Comparison of ENCODE assay signal across 10 mouse cellular contexts in the genomic region with DNA sequence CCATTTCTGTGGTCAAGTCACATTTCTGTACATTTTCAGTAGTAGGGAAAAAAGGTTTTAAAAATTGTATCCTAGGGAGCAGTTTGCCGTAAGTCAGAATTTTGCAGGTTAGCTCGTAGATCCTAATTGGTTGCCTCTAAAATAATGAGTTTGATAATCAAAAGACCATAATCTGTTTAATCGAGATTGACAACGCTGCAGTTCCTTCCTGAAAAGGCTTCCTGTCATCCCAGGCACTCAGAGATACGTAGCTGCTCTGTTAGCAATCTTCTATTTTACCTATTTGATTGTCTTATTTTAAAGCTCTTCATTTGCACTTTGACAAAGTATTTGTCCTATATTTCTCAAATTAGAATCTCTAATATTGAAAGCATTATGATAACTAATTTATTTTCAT.
A peak's percentile ranks its signal among the peaks of the same experiment; 100 is the strongest.
DNase-seq lines count a peak whose midpoint lies in the region; ATAC-seq and TF ChIP-seq lines count a peak whose summit lies in the region.
"Had no signal": no experiment of that assay in that cellular context is flagged by ENCODE, and none has a peak within 500 bp of the region (broad histone marks: within the 10 kb centered on the region; RNA-seq: fewer than 3 reads in every experiment).

No protein-coding gene starts in this region.

- intact Hi-C loops in gastrocnemius, postnatal 14 days (cut with DNase I; ENCODE audit: low total_unique reads): no loop called here

- no peak overlapping the region for H3K27ac ChIP-seq in cerebellum, adult 2 months (ENCODE audit: insufficient read depth, low read length)
- H3K27ac ChIP-seq in lung, postnatal 0 days (ENCODE audit: low read length): no peak overlapping the region
- H3K27ac ChIP-seq in limb, embryonic 14.5 days (replicated peaks; ENCODE audit: low read depth, low read length): no peak overlapping the region

- H3K36me3 ChIP-seq in lung, postnatal 0 days (ENCODE audit: insufficient read depth, low read length): no peaks in the 10 kb centered on the region
- H3K36me3 ChIP-seq in limb, embryonic 14.5 days (ENCODE audit: control insufficient read depth, insufficient read depth, low read length): no peaks in the 10 kb centered on the region

- no peak overlapping the region for H3K9ac ChIP-seq in lung, postnatal 0 days (replicated peaks; ENCODE audit: low read depth)
- no peak overlapping the region for H3K9ac ChIP-seq in limb, embryonic 14.5 days (ENCODE audit: low read depth, low read length, severe bottlenecking)

- 47% methylated on average over 5 of the region's 5 CpGs for WGBS in cerebellum, adult 2 months
- 67% methylated on average over 5 of the region's 5 CpGs for WGBS in lung, postnatal 0 days
- WGBS in limb, embryonic 14.5 days: 56% methylated on average over 5 of the region's 5 CpGs

- no peak for DNase-seq in cerebellum, adult 2 months
- DNase-seq in cerebellum, postnatal 25 days: no peak
- DNase-seq in lung, postnatal 0 days (ENCODE audit: low spot score): no peak
- no peak for DNase-seq in lung, postnatal 36 days
- DNase-seq in limb, embryonic 14.5 days (ENCODE audit: low spot score): no peak
- DNase-seq in right cerebral cortex, postnatal 14 days: no peak
- no peak for DNase-seq in gastrocnemius, postnatal 14 days
- DNase-seq: spleen, adult 18-20 months had no signal

- TF ChIP-seq EP300 in lung, postnatal 0 days (IDR thresholded peaks at IDR 0.05): no peak

- H3K9me3 ChIP-seq in lung, postnatal 0 days (ENCODE audit: low read length): no peaks in the 10 kb centered on the region
- no peaks in the 10 kb centered on the region for H3K9me3 ChIP-seq in limb, embryonic 14.5 days (ENCODE audit: control insufficient read depth, low read length)
- H3K9me3 ChIP-seq: megakaryocyte, embryonic 14.5 days had no signal

- H3K4me3 ChIP-seq in cerebellum, adult 2 months (replicated peaks; ENCODE audit: insufficient read depth, low read depth, low read length): peak overlapping the region; percentile 48
- H3K4me3 ChIP-seq in lung, postnatal 0 days (ENCODE audit: low read depth, low read length): no peak overlapping the region
- H3K4me3 ChIP-seq in limb, embryonic 14.5 days (replicated peaks; ENCODE audit: low read length): peak overlapping the region; percentile 70

- peak overlapping the region; percentile 94 for H3K4me2 ChIP-seq in lung, postnatal 0 days (replicated peaks; ENCODE audit: low read depth, low read length)
- peak overlapping the region; percentile 79 for H3K4me2 ChIP-seq in limb, embryonic 14.5 days (replicated peaks; ENCODE audit: low read depth, low read length, severe bottlenecking)

- no peak for ATAC-seq in lung, postnatal 0 days
- no peak for ATAC-seq in limb, embryonic 14.5 days (ENCODE audit: low FRiP score, low read depth)
- ATAC-seq in frontal cortex, adult (ENCODE audit: low TSS enrichment): no peak

- no peak for TF ChIP-seq POLR2A in cerebellum, adult 2 months (IDR thresholded peaks at IDR 0.05; ENCODE audit: borderline replicate concordance, insufficient read depth, low read length)
- no peak for TF ChIP-seq POLR2A in limb, embryonic 14.5 days (IDR thresholded peaks at IDR 0.05; ENCODE audit: borderline replicate concordance, extremely low read depth, insufficient read depth, insufficient read length)

- no peak for TF ChIP-seq CTCF in cerebellum, adult 2 months (IDR thresholded peaks at IDR 0.05; ENCODE audit: borderline replicate concordance, insufficient read depth, low read depth, low read length)
- no peak for TF ChIP-seq CTCF in lung, postnatal 0 days (IDR thresholded peaks at IDR 0.05)

- H3K27me3 ChIP-seq in cerebellum, adult 2 months (ENCODE audit: control insufficient read depth, insufficient read depth, low read length): no peaks in the 10 kb centered on the region
- H3K27me3 ChIP-seq in lung, postnatal 0 days (replicated peaks; ENCODE audit: insufficient read depth, low read length): no peaks in the 10 kb centered on the region
- H3K27me3 ChIP-seq in limb, embryonic 14.5 days (ENCODE audit: control insufficient read depth, insufficient read depth, low read length): no peaks in the 10 kb centered on the region

- no peaks in the 10 kb centered on the region for H3K4me1 ChIP-seq in cerebellum, adult 2 months (ENCODE audit: control insufficient read depth, insufficient read depth, low read length)
- no peaks in the 10 kb centered on the region for H3K4me1 ChIP-seq in lung, postnatal 0 days (ENCODE audit: insufficient read depth, low read depth, low read length)
- H3K4me1 ChIP-seq in limb, embryonic 14.5 days (ENCODE audit: control insufficient read depth, insufficient read depth, low read length): no peaks in the 10 kb centered on the region
